Mouse (Mus musculus) stomach, embryonic 14.5 days (tissue): ENCODE measurements around the gene Mid1. TPM values are rescaled to one million over a fixed set of nuclear protein-coding genes. Genes with fewer than 3 reads are reported as not detected.

Experiments
- ATAC-seq: fragments of 200-750 bp; cut with Nextera tagmentation; 2 replicates; pipeline ENCODE4 v1.8.0; 2017; ENCODE audit warnings: low read depth, moderate TSS enrichment; ENCODE audit not compliant: insufficient number of reproducible peaks, insufficient read depth, low FRiP score
- H3K27ac ChIP-seq: fragments of 300-500 bp; sonication (generic); 2 replicates; pipeline ENCODE4 v1.5.1; 2014; ENCODE audit warnings: mild to moderate bottlenecking, low read length, moderate library complexity, mixed read lengths
- H3K27me3 ChIP-seq: fragments of 300-500 bp; sonication (generic); 2 replicates; pipeline ENCODE4 v1.6.1; 2014; ENCODE audit warnings: low read length, control low read depth, mixed read lengths; ENCODE audit not compliant: control insufficient read depth, insufficient read depth
- H3K36me3 ChIP-seq: fragments of 300-500 bp; sonication (generic); 2 replicates; pipeline ENCODE4 v1.6.1; 2014; ENCODE audit warnings: mild to moderate bottlenecking, control low read depth, low read length, moderate library complexity, mixed read lengths; ENCODE audit not compliant: control insufficient read depth, insufficient read depth
- H3K4me1 ChIP-seq: fragments of 300-500 bp; sonication (generic); 2 replicates; pipeline ENCODE4 v1.6.1; 2014; ENCODE audit warnings: low read length, control low read depth, mixed read lengths; ENCODE audit not compliant: control insufficient read depth, insufficient read depth
- H3K4me2 ChIP-seq: fragments of 300-500 bp; sonication (generic); replicated peaks from 2 replicates; pipeline ENCODE4 v1.6.1; 2014; ENCODE audit warnings: low read depth, low read length, control low read depth
- H3K4me3 ChIP-seq: fragments of 300-500 bp; sonication (generic); 2 replicates; pipeline ENCODE4 v1.5.1; 2014; ENCODE audit warnings: low read depth, low read length, control low read depth
- H3K9ac ChIP-seq: fragments of 300-500 bp; sonication (generic); replicated peaks from 2 replicates; pipeline ENCODE4 v1.6.1; 2014; ENCODE audit warnings: low read depth, mild to moderate bottlenecking, control low read depth, low read length, moderate library complexity, mixed read lengths
- H3K9me3 ChIP-seq: fragments of 300-500 bp; sonication (generic); 2 replicates; pipeline ENCODE4 v1.6.1; 2016; ENCODE audit warnings: low read depth, low read length, control low read depth; ENCODE audit not compliant: control insufficient read depth
- WGBS: fragments of 180-500 bp; shearing (Covaris S2); extraction: QIAGEN DNeasy Blood & Tissue Kit; methylation state at CpG from one replicate; pipeline ENCODE4 v1.1.7; 2014; 5-methylcytosine and 5-hydroxymethylcytosine counted together
- polyA plus RNA-seq: library from polyadenylated mRNA; unstranded; fragments of >200 nt; fragmentation: Nextera tagmentation; extraction: Ambion mirVana; gene quantifications from 2 replicates; pipeline ENCODE4 v1.2.1, GENCODE M21; 2014

The Mid1 gene
- polyA plus RNA-seq, 1 experiment from 2014 or later: 14.4 TPM

DNA sequence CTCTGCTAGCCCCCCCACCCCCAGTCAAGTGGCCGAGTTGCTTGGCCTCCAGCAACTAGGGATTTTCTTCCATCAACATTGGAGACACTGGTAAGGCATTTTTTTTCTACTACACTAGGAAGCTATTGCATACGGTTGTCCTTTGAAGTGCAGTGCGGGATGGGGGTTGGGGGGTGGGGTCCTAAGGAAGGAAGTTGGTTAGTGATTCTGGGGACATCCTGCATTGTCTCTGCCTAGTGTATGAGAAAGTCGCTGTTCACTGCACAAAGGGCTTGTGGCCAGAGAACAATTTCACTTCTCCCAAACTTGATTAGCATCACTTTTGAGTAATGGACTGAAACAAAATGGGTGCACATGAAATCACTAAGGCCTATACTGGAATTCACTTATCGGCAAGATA is 143.1 kb downstream of the Mid1 start:
- no peak overlapping the region for H3K4me3 ChIP-seq
- no peaks in the 10 kb centered on the region for H3K4me1 ChIP-seq
- H3K27me3 ChIP-seq: no peaks in the 10 kb centered on the region
- no peak overlapping the region for H3K27ac ChIP-seq
- H3K4me2 ChIP-seq: no peak overlapping the region
- 43% methylated on average over 5 of the region's 5 CpGs for WGBS
- no peaks in the 10 kb centered on the region for H3K9me3 ChIP-seq
- no peak for ATAC-seq
- no peaks in the 10 kb centered on the region for H3K36me3 ChIP-seq
- no peak overlapping the region for H3K9ac ChIP-seq

- H3K27me3 ChIP-seq: no peaks in the 10 kb centered on the region
- no peaks in the 10 kb centered on the region for H3K36me3 ChIP-seq
- H3K27ac ChIP-seq: no peak overlapping the region
- no peak overlapping the region for H3K9ac ChIP-seq
- H3K4me1 ChIP-seq: no peaks in the 10 kb centered on the region
- H3K4me3 ChIP-seq: no peak overlapping the region
- H3K9me3 ChIP-seq: no peaks in the 10 kb centered on the region
- H3K4me2 ChIP-seq: no peak overlapping the region
- 33% methylated on average over 4 of the region's 4 CpGs for WGBS
- no peak for ATAC-seq
Measured at GRCm38 (mm10) chrX:169830052-169830451, 145.1 kb downstream of the Mid1 start.

DNA sequence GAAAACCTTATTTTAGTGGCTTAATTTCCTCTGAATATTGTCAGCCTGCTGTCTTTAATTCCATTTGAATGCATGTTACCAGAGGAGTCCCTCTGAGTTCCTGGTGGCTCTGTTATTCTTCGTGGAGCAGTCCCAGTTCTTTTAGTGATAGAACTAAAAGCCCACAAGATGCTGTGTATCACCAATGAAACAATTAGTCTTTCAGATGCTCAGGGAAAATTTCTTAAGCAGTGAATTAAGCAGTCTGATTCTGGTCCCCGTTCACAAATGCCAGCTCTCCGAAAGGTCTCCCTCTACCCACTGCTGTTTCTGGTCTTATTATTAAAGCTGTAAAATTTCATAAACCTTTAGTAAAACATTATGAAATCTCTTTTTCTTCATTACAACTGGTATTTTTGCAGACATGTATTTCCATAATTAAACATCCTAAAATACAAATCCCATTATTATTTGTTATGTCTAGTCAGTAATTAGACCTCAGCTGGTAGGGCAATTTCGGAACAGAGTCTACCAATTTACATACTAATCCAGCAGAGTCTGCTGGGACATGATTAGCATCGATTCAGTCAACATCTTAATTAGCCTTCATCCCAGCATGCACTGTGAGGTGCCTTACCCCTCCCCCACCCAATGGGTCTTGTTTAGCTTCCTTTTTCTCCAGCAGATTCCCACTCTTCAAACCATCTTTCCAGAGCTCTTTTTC is 153.1 kb downstream of the Mid1 start:
- no peak overlapping the region for H3K4me3 ChIP-seq
- H3K36me3 ChIP-seq: no peaks in the 10 kb centered on the region
- ATAC-seq: no peak
- H3K27me3 ChIP-seq: no peaks in the 10 kb centered on the region
- no peak overlapping the region for H3K27ac ChIP-seq
- 75% methylated on average over 5 of the region's 5 CpGs for WGBS
- H3K9me3 ChIP-seq: no peaks in the 10 kb centered on the region
- H3K4me2 ChIP-seq: no peak overlapping the region
- no peak overlapping the region for H3K9ac ChIP-seq
- no peaks in the 10 kb centered on the region for H3K4me1 ChIP-seq

DNA sequence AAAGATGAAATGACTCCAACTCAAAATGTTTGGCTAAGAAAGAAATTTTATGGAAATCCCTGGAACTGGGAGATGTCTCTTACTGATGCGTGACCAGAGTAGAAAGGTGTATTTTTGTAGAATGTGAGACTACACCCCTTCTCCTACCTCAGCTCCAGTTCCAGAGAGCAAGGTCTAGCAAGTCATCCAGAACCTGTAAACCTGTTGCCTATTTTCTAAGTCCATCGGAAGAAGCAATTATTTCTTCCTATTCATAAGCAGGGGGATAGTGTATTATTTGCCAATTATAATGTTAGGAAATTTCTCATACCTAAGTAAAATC is 153.6 kb downstream of the Mid1 start:
- WGBS: 93% methylated on average over 2 of the region's 2 CpGs

DNA sequence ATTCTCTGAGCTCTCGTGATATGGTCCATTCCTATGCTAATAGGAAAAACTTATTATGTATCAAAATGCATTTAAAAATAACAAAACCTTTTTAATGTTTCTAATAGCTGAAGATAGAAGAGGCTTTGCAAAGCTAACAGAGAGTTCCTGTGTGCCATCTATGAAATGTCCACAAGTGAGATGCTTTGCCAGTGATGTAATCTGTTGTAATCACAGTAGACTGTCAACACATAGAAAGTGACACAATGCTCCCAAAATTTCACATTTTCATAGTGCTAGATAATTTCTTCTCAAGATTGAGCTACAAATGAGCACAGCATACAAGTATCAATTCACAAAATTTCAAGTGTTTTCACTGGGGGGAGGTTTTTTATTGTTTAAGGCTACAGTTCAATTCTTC is 158.3 kb downstream of the Mid1 start:
- 78% methylated on average over 1 of the region's 1 CpGs for WGBS
- Histone ChIP-seq H3K27ac (no peak overlapping the region), H3K9ac (no peak overlapping the region)

More for the DNA sequence above, 153.6 kb downstream of the Mid1 start:
- H3K9me3 ChIP-seq: no peaks in the 10 kb centered on the region
- ATAC-seq: no peak
- no peaks in the 10 kb centered on the region for H3K27me3 ChIP-seq
- H3K9ac ChIP-seq: no peak overlapping the region
- H3K4me3 ChIP-seq: no peak overlapping the region
- no peaks in the 10 kb centered on the region for H3K36me3 ChIP-seq
- no peak overlapping the region for H3K4me2 ChIP-seq
- no peaks in the 10 kb centered on the region for H3K4me1 ChIP-seq
- H3K27ac ChIP-seq: no peak overlapping the region

GRCm38 (mm10) chrX:169844150-169844772 is 159.3 kb downstream of the Mid1 start:
- WGBS: 51% methylated on average over 5 of the region's 5 CpGs
- H3K27me3 ChIP-seq: no peaks in the 10 kb centered on the region
- H3K4me3 ChIP-seq: no peak overlapping the region
- no peak for ATAC-seq
- H3K9me3 ChIP-seq: no peaks in the 10 kb centered on the region
- no peaks in the 10 kb centered on the region for H3K4me1 ChIP-seq
- no peaks in the 10 kb centered on the region for H3K36me3 ChIP-seq
- H3K4me2 ChIP-seq: no peak overlapping the region
- no peak overlapping the region for H3K27ac ChIP-seq
- H3K9ac ChIP-seq: no peak overlapping the region

More for the DNA sequence above, 158.3 kb downstream of the Mid1 start:
- H3K4me2 ChIP-seq: no peak overlapping the region
- ATAC-seq: no peak
- H3K9me3 ChIP-seq: no peaks in the 10 kb centered on the region
- no peaks in the 10 kb centered on the region for H3K4me1 ChIP-seq
- H3K36me3 ChIP-seq: no peaks in the 10 kb centered on the region
- no peaks in the 10 kb centered on the region for H3K27me3 ChIP-seq
- H3K4me3 ChIP-seq: no peak overlapping the region

DNA sequence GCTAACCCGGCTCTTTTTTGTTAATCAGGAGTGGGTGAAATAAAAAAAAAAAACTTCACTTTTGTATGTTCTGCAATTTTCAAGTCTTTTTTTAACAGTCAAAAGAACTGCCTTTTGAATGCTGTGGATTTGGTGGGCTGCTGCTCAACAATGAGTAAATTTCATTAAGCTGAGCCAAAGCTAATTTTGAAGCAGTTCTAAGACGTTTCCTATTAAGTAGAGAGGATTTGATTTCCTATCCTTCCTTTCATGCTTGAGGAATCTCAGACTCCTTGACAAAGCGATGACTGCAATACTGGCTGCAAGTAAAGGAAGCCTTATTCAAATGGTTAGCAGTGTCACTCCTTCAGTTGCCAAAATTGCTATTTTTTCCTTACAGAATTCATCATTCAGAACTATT is 161.2 kb downstream of the Mid1 start:
- Histone ChIP-seq H3K9ac (no peak overlapping the region), H3K4me2 (no peak overlapping the region), H3K9me3 (no peaks in the 10 kb centered on the region), H3K27me3 (no peaks in the 10 kb centered on the region), H3K4me3 (no peak overlapping the region), H3K4me1 (no peaks in the 10 kb centered on the region), H3K27ac (no peak overlapping the region), H3K36me3 (no peaks in the 10 kb centered on the region)
- no peak for ATAC-seq
- WGBS: 61% methylated on average over 3 of the region's 3 CpGs

GRCm38 (mm10) chrX:169861194-169861720 is 176.3 kb downstream of the Mid1 start:
- Histone ChIP-seq H3K36me3 (no peaks in the 10 kb centered on the region), H3K9ac (no peak overlapping the region), H3K4me2 (no peak overlapping the region), H3K27me3 (no peaks in the 10 kb centered on the region), H3K9me3 (no peaks in the 10 kb centered on the region), H3K4me3 (no peak overlapping the region), H3K27ac (no peak overlapping the region), H3K4me1 (no peaks in the 10 kb centered on the region)
- ATAC-seq: no peak
- WGBS: 31% methylated on average over 2 of the region's 2 CpGs
